8 mouse cellular contexts compared by ENCODE assay signal in the genomic region with DNA sequence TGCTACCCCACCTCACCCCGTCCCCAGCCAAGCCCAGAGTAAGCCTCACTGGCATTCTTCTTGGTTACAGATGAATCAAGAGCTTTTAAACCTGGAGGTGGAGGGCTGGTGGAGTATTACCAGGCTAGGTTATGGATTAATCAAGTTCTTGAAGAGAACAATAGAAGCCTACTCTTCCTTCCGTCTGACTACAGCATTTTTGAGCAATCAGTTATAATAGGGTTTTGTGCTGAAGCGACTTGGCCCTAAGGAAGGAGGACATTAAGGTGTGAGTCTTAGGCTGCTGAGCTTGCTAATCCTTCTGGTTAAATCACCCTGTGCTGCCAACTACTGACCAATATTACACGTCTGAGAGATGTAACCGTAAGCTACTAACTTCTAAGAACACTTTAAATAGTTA. TPM values are rescaled to one million over a fixed set of nuclear protein-coding genes. Genes with fewer than 3 reads are reported as not detected.
DNase-seq lines count a peak whose midpoint lies in the region; ATAC-seq and TF ChIP-seq lines count a peak whose summit lies in the region.

No protein-coding gene starts in this region.

- no peaks in the 10 kb centered on the region for H3K9me3 ChIP-seq in kidney, postnatal 0 days (replicated peaks; ENCODE audit: low read length)
- H3K9me3 ChIP-seq in embryonic facial prominence, embryonic 14.5 days (ENCODE audit: control insufficient read depth, low read length): no peaks in the 10 kb centered on the region
- no peaks in the 10 kb centered on the region for H3K9me3 ChIP-seq in intestine, embryonic 15.5 days

- no peaks in the 10 kb centered on the region for H3K36me3 ChIP-seq in kidney, postnatal 0 days (ENCODE audit: insufficient read depth, low read length)
- no peaks in the 10 kb centered on the region for H3K36me3 ChIP-seq in embryonic facial prominence, embryonic 14.5 days (ENCODE audit: control insufficient read depth, insufficient read depth, low read length)
- H3K36me3 ChIP-seq in intestine, embryonic 15.5 days: no peaks in the 10 kb centered on the region
- H3K36me3 ChIP-seq in myocyte (ENCODE audit: control insufficient read depth, insufficient read depth): no peaks in the 10 kb centered on the region

- no peak for TF ChIP-seq POLR2A in myocyte (IDR thresholded peaks at IDR 0.05; ENCODE audit: insufficient read length, low read depth)

- H3K4me2 ChIP-seq in kidney, postnatal 0 days (ENCODE audit: low read length): peak overlapping the region; percentile 60
- peak overlapping the region; percentile 56 for H3K4me2 ChIP-seq in embryonic facial prominence, embryonic 14.5 days (ENCODE audit: low read depth, low read length)
- H3K4me2 ChIP-seq in intestine, embryonic 15.5 days (replicated peaks): peak overlapping the region; percentile 71
- peak overlapping the region; percentile 81 for H3K4me2 ChIP-seq in myocyte (ENCODE audit: low read depth)

- WGBS in kidney, postnatal 0 days: 26% methylated on average over 5 of the region's 5 CpGs
- 16% methylated on average over 5 of the region's 5 CpGs for WGBS in embryonic facial prominence, embryonic 14.5 days
- 28% methylated on average over 5 of the region's 5 CpGs for WGBS in intestine, embryonic 15.5 days

- DNase-seq in kidney, postnatal 0 days (ENCODE audit: low spot score): no peak
- DNase-seq in kidney, adult 8-10 months: no peak
- DNase-seq in embryonic facial prominence, embryonic 14.5 days (ENCODE audit: low spot score): no peak
- DNase-seq in embryo, embryonic 10.5 days (ENCODE audit: low spot score): no peak
- DNase-seq in c-Kit-positive CD71-positive TER-119-positive erythroid progenitor cells, embryonic 14.5 days (ENCODE audit: low spot score): no peak
- no peak for DNase-seq in cerebellum, adult 18-20 months

- peaks cover 9% of the 10 kb centered on the region for H3K4me1 ChIP-seq in kidney, postnatal 0 days (replicated peaks; ENCODE audit: insufficient read depth, low read length)
- peaks cover 7% of the 10 kb centered on the region for H3K4me1 ChIP-seq in embryonic facial prominence, embryonic 14.5 days (ENCODE audit: control insufficient read depth, insufficient read depth, low read length)
- peaks cover 13% of the 10 kb centered on the region for H3K4me1 ChIP-seq in intestine, embryonic 15.5 days (replicated peaks)

- TF ChIP-seq CTCF in kidney, postnatal 0 days (IDR thresholded peaks at IDR 0.05; ENCODE audit: low read depth): no peak

- no peak overlapping the region for H3K9ac ChIP-seq in kidney, postnatal 0 days (ENCODE audit: low read depth, low read length)
- H3K9ac ChIP-seq in embryonic facial prominence, embryonic 14.5 days (ENCODE audit: low read depth, low read length): 0 out of 2 replicates have a peak overlapping the region, but pooled peaks have one; percentile 34
- no peak overlapping the region for H3K9ac ChIP-seq in intestine, embryonic 15.5 days

- no peak overlapping the region for H3ac ChIP-seq in myocyte (ENCODE audit: control insufficient read depth, insufficient read length)

- ATAC-seq in kidney, postnatal 0 days (replicated peaks; ENCODE audit: low FRiP score, low read depth): no peak
- 0 out of 2 replicates have a peak, but pooled peaks have one; percentile 15 for ATAC-seq in embryonic facial prominence, embryonic 14.5 days (ENCODE audit: low read depth)
- ATAC-seq in intestine, embryonic 15.5 days: no peak

- H3K27ac ChIP-seq in kidney, postnatal 0 days: no peak overlapping the region
- no peak overlapping the region for H3K27ac ChIP-seq in embryonic facial prominence, embryonic 14.5 days (replicated peaks; ENCODE audit: low read depth, low read length)
- no peak overlapping the region for H3K27ac ChIP-seq in intestine, embryonic 15.5 days

- H3K27me3 ChIP-seq in kidney, postnatal 0 days (ENCODE audit: insufficient read depth, low read length): no peaks in the 10 kb centered on the region; the same call in 1 of the 2 replicates
- peaks cover 3% of the 10 kb centered on the region; the same call in 1 of the 2 replicates for H3K27me3 ChIP-seq in embryonic facial prominence, embryonic 14.5 days (replicated peaks; ENCODE audit: control insufficient read depth, insufficient read depth, low read length)
- H3K27me3 ChIP-seq in intestine, embryonic 15.5 days (replicated peaks): no peaks in the 10 kb centered on the region
- H3K27me3 ChIP-seq in myocyte (ENCODE audit: control insufficient read depth, insufficient read depth, insufficient read length): no peaks in the 10 kb centered on the region

- H3K79me2 ChIP-seq in myocyte (ENCODE audit: control insufficient read depth, insufficient read depth): no peaks in the 10 kb centered on the region

- H3K4me3 ChIP-seq in kidney, postnatal 0 days (replicated peaks; ENCODE audit: low read depth, low read length): peak overlapping the region; percentile 34
- H3K4me3 ChIP-seq in embryonic facial prominence, embryonic 14.5 days (ENCODE audit: low read depth, low read length): peak overlapping the region; percentile 42
- peak overlapping the region; percentile 38; the same call in 1 of the 2 replicates for H3K4me3 ChIP-seq in intestine, embryonic 15.5 days (replicated peaks)
- H3K4me3 ChIP-seq in myocyte: peak overlapping the region; percentile 24

TF ChIP-seq in myocyte, 11 proteins besides CTCF, POLR2A, EP300 and RAD21:
- TF ChIP-seq MAX (IDR thresholded peaks at IDR 0.05; ENCODE audit: low read depth) (no peak), SRF (IDR thresholded peaks at IDR 0.05; ENCODE audit: control insufficient read depth, insufficient read length, low read depth) (no peak), TCF3 (IDR thresholded peaks at IDR 0.05; ENCODE audit: insufficient read length, low read depth) (no peak), USF1 (IDR thresholded peaks at IDR 0.05; ENCODE audit: low read depth) (no peak), TCF12 (IDR thresholded peaks at IDR 0.05; ENCODE audit: insufficient read depth, poor library complexity, severe bottlenecking) (no peak), MYOG (IDR thresholded peaks at IDR 0.05; ENCODE audit: control insufficient read depth in 1 of 3, insufficient read depth in 1 of 3, insufficient read length in 2 of 3, low read depth in 2 of 3) (no peak), POLR2AphosphoS2 (IDR thresholded peaks at IDR 0.05; ENCODE audit: insufficient read length, low read depth) (no peak), MYOD1 (IDR thresholded peaks at IDR 0.05; ENCODE audit: control insufficient read depth in 1 of 3, insufficient read length in 2 of 3, low read depth in 2 of 3) (no peak), E2F4 (IDR thresholded peaks at IDR 0.05; ENCODE audit: insufficient read depth) (no peak), CEBPB (IDR thresholded peaks at IDR 0.05; ENCODE audit: insufficient read depth, poor library complexity, severe bottlenecking) (no peak), REST (IDR thresholded peaks at IDR 0.05; ENCODE audit: insufficient read depth, insufficient read length) (no peak)
TF ChIP-seq in myocyte: peak in this region for 0.

RNA-seq across cellular contexts. Expression of gene Gpx5, which starts 32.2 kb away (rescaled TPM):
- polyA plus RNA-seq in kidney, postnatal 0 days (2015; fragmentation: Nextera tagmentation; extraction: Ambion mirVana): not detected in 2 replicates
- not detected in 2 replicates for polyA plus RNA-seq in embryonic facial prominence, embryonic 14.5 days (2014; fragmentation: Nextera tagmentation; extraction: Ambion mirVana)
- polyA plus RNA-seq in intestine, embryonic 15.5 days (2015; fragmentation: Nextera tagmentation; extraction: Ambion mirVana): not detected in 2 replicates
- polyA plus RNA-seq in myocyte (2012; fragmentation: generic; extraction: Trizol): not detected

RNA-seq across cellular contexts. Expression of gene Gpx6, which starts 51.6 kb away (rescaled TPM):
- 57.5 and 67.8 TPM in 2 replicates for polyA plus RNA-seq in kidney, postnatal 0 days (2015; fragmentation: Nextera tagmentation; extraction: Ambion mirVana)
- polyA plus RNA-seq in embryonic facial prominence, embryonic 14.5 days (2014; fragmentation: Nextera tagmentation; extraction: Ambion mirVana): not detected in 2 replicates
- not detected in 2 replicates for polyA plus RNA-seq in intestine, embryonic 15.5 days (2015; fragmentation: Nextera tagmentation; extraction: Ambion mirVana)
- polyA plus RNA-seq in myocyte (2012; fragmentation: generic; extraction: Trizol): not detected

Comparison
In these comparisons a context has a peak if more than half of its experiments do, and no peak if none do; other contexts are left out.
1. RNA of gene Gpx6, which starts 51.6 kb away (polyA plus RNA-seq): 57.5 to 67.8 TPM in kidney, postnatal 0 days; not detected in embryonic facial prominence, embryonic 14.5 days, not detected in intestine, embryonic 15.5 days and not detected in myocyte (single experiment); every median in the first group is over 10 times any median in the second.
2. Peak in every context shown above with its lines, with median percentiles within 50 percentile points of each other: H3K4me2 ChIP-seq and H3K4me3 ChIP-seq.